Mouse (Mus musculus) C2C12 (cell line): ENCODE data around the gene Trip4.

Experiments
- CTCF ChIP-seq: IDR thresholded peaks from one replicate; pipeline ENCODE4 v1.5.1; 2011; ENCODE audit not compliant: control insufficient read depth, insufficient read depth, insufficient read length
- MAX ChIP-seq: IDR thresholded peaks from one replicate; pipeline ENCODE4 v1.6.1; 2011; ENCODE audit warnings: mild to moderate bottlenecking, control low read depth
- MYOD1 ChIP-seq: IDR thresholded peaks from one replicate; pipeline ENCODE4 v1.6.1; 2011; ENCODE audit warnings: low read depth; ENCODE audit not compliant: control insufficient read depth, insufficient read length
- USF1 ChIP-seq: IDR thresholded peaks from one replicate; pipeline ENCODE4 v1.6.1; 2011; ENCODE audit warnings: low read depth, mild to moderate bottlenecking, control low read depth, moderate library complexity

DNA sequence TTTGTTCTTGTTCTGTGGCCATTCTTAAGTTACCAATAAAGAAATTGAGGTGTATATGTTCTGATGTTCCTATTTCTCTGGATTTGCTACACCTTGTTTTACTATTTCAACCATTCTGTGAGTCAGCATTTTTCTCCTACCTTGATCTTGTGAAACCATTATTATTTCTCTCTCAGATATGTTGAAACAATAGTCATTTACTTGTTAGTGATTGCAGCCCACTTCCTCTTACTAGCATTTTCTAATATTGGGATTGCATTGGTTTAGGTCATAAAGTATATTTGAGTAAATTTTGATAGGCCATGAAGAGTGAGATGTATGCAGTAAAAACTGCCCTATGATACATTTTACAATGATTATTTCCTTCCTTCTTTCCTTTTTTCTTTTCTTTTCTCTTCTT lies 19.9 kb upstream of the Trip4 start:
- TF ChIP-seq USF1 (no peak), MAX (no peak), CTCF (no peak), MYOD1 (no peak)
